Mouse (Mus musculus): Measurements from ENCODE around the gene Bcl2a1b.

DNA sequence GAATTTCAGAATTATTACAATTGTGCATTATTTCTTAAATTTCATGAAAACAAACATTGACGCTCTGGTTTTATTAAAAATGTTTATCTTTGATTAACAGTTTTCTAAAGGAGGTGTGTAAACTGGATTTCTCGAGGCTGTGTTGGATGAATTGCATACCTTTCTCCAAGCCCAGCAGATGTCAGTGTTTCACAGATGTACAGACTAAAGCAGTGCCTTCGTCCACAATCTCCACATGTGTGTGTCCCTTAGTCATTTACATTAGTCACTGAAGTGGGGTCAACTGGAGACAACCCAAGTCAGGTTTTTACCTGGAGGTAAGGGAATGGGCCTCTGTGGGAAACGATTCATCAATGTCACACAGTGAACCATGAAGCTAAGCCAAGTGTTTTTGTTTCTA lies 27.1 kb downstream of the Bcl2a1b start:
- no peak for TF ChIP-seq CTCF (IDR thresholded peaks at IDR 0.05; ENCODE audit: low read depth, low read length)
- no peak for TF ChIP-seq GATA1 (IDR thresholded peaks at IDR 0.05; ENCODE audit: borderline replicate concordance, low read length)
- TF ChIP-seq TAL1 (conservative IDR thresholded peaks at IDR 0.05; ENCODE audit: low read depth, low read length) = no peak
- TF ChIP-seq POLR2AphosphoS5 (IDR thresholded peaks at IDR 0.05; ENCODE audit: insufficient replicate concordance, low read depth, low read length) = no peak
- TF ChIP-seq GATA2 (IDR thresholded peaks at IDR 0.05; ENCODE audit: borderline replicate concordance, low read depth, low read length) = no peak

All from G1E (cell line).